Mouse (Mus musculus) central nervous system, embryonic 14 days (tissue): ENCODE measurements around the gene Dnase2a. TPM values are rescaled to one million over a fixed set of nuclear protein-coding genes. Genes with fewer than 3 reads are reported as not detected.

Experiments
- polyA plus RNA-seq: library from polyadenylated mRNA; depleted of rRNA; stranded (reverse); fragments of >200 nt; gene quantifications from 2 replicates; pipeline ENCODE4 v1.2.3, GENCODE M21; 2012; rRNA removed

The Dnase2a gene
- 6.6 and 7.6 TPM in 2 replicates for polyA plus RNA-seq

GRCm38 (mm10) chr8:84908421-84909161 is at the start of gene Dnase2a:
TSS of gene Dnase2a (plus strand) at chr8:84908560.

DNA sequence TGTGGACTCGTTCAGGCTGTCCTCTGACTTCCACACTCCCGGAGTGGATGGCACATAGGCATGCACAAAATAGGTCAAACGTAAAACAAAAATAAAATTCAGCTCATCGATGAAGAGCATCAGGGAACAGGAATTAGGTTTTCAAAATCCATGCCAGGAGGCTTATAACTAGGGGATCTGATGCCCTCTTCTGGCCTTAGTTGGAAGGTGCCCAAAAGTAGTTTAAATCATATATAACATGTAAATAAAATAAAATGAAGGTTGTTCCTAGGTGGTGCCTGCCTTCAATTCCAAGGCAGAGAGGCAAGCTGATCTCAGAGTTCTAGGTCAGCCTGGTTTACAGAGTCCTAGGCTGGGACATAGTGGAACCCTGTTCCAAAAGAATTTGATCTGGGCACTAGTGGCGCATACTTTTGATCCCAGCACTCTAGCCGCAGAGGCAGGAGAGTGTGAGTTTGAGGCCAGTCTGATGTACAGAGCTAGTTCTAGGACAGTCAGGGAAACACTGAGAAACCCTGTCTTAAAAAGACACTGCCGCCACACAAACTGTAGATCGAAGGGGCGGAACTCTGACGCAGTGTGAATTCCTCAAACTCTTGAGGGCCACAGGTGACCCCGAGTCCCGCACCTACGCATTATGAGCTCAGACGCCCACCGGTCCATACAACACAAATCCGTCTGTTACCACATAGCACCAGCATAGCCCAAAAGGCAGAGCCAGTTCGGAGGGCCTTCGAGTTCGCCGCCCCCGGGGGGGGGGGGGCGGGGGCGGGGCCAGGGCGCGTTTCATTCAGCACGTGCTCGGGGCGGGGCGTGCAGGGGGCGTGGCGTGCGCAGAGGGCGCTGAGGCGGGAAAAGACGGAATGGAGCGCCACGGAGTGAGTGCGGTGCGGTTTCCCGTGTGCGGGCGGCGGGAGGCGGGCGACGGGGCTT is 36.7 kb upstream of the Dnase2a start, which contains the start of gene Syce2:
Syce2 (plus strand) TSS at position 736 of the 933 bp plus-strand sequence.

DNA sequence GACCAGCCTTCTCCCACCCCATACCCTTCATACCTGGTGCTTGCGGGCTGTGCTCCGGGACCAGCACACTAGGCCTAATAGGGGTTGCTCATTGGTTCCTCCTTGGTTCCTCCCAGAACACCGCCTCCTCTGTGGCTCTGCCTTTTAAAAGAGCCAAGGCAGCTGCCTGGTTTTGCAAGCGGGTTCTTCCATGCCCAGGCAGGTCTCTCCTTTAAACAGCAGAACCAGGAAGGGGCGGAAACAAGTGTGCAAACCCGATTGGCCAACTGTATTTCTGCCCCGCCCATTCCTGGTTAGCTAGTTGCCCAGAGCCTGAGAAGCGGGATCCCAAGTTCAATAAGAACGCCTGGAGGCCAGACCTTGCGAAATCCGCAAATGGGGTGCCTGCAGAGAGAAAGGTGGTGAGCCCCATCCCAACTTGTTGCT is 14.6 kb upstream of the Dnase2a start, which contains the start of gene Gcdh:
Gcdh (minus strand) TSS at position 213 of the 426 bp plus-strand sequence.

DNA sequence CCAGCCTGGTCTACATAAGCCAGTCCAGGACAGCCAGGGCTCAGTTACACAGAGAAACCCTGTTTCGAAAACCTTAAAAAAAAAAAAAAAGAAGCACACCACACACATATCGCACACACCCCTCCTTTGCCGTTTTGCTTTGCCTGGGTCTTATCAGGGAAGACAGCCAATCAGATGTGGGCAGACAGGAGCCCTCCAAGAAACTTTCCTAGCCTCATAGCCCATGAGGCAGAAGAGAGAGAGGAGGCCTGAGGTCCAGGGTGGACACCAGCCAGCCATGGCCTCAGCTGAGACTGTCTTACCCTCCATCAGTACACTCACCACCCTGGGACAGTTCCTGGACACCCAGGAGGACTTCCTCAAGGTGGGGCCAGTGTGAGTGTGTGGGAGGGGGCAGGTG is 6.6 kb upstream of the Dnase2a start, which contains the start of gene Klf1:
Klf1 (plus strand) TSS at position 177 of the 400 bp plus-strand sequence.

GRCm38 (mm10) chr8:84936962-84937546 is 28.7 kb downstream of the Dnase2a start, which contains the start of gene Mast1:
TSS of gene Mast1 (minus strand) at chr8:84937359.

GRCm38 (mm10) chr8:84946528-84947240 is 38.3 kb downstream of the Dnase2a start, which contains the start of gene Rtbdn:
TSS of gene Rtbdn (plus strand) at chr8:84946991.

DNA sequence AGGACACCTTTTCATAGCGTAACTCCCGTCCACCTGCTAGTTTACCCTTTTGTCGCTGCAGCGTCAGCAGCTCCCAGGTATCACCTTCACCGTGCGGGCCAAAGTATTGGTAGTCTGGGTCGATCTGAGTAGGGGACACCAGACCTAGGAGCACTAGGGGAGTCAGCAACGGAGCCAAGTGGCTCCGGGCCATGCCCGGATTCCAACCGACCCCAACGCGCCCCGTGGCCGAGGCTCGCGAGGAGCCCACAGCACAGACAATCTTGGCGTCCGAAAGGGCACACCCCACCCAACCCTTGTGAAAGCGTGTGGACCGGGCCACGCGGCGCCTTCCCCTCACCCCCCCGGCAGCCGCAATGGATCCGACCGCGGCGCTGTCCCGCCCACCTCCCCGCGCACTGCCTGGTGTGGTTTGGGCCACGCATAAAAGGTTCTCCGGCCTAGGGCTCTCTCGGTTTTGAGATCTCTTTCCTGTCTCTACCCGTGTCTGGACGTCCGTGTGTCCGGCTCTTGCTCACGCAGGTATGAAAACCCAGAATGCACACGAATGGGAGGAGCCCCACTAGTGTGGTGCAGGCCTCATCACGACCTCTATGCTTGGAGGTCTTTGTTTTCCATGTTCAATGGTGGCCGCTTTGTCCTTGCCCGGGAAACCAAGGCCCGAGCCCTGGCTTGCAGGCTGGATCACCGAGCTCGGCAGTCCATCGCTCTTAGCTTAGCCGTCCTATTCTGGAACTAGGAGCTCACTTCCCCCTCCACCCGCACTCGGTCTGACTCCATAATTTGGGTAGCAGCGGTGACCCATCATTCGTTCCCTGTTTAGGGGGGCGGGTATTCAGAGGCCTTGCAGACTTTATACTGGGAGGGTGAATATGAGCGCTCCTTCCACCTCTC is 61.1 kb downstream of the Dnase2a start, which contains the start of the genes Gm49661, Prdx2 and Rnaseh2a:
Gm49661 (minus strand) TSS at position 193 of the 894 bp plus-strand sequence.
Prdx2 (plus strand) TSS at position 347 of the 894 bp plus-strand sequence.
Rnaseh2a (minus strand) TSS at position 527 of the 894 bp plus-strand sequence.

Other genes starting within 250 kb of the Dnase2a start
- 11.9 and 13.2 TPM in 2 replicates for gene Ier2, start 245.7 kb upstream of the Dnase2a start, polyA plus RNA-seq
- gene Trmt1, start 222.3 kb upstream of the Dnase2a start, polyA plus RNA-seq: 125 and 128 TPM in 2 replicates
- gene Nacc1, start 220.7 kb upstream of the Dnase2a start, polyA plus RNA-seq: 69.1 and 73.5 TPM in 2 replicates
- gene Lyl1, start 207.1 kb upstream of the Dnase2a start, polyA plus RNA-seq: 4.1 and 5.3 TPM in 2 replicates
- gene G430095P16Rik, start 185.6 kb upstream of the Dnase2a start, polyA plus RNA-seq: 1.8 TPM in 2 replicates
- gene Nfix, start 108.2 kb upstream of the Dnase2a start, polyA plus RNA-seq: 53.5 and 59.2 TPM in 2 replicates
- gene Dand5, start 85.7 kb upstream of the Dnase2a start, polyA plus RNA-seq: 8.7 and 9.3 TPM in 2 replicates
- gene Gadd45gip1, start 77.0 kb upstream of the Dnase2a start, polyA plus RNA-seq: 37.6 and 41.9 TPM in 2 replicates
- gene Rad23a, start 67.9 kb upstream of the Dnase2a start, polyA plus RNA-seq: 66.8 and 71.5 TPM in 2 replicates
- gene Calr, start 61.6 kb upstream of the Dnase2a start, polyA plus RNA-seq: 455 and 581 TPM in 2 replicates
- gene Farsa, start 51.6 kb upstream of the Dnase2a start, polyA plus RNA-seq: 123 and 124 TPM in 2 replicates
- gene Syce2, start 36.4 kb upstream of the Dnase2a start, polyA plus RNA-seq: 26.9 and 31.5 TPM in 2 replicates
- 57.8 and 58.3 TPM in 2 replicates for gene Gcdh, start 14.6 kb upstream of the Dnase2a start, polyA plus RNA-seq
- 0.66 and 0.96 TPM in 2 replicates for gene Klf1, start 6.6 kb upstream of the Dnase2a start, polyA plus RNA-seq
- 104 and 112 TPM in 2 replicates for gene Mast1, start 28.8 kb downstream of the Dnase2a start, polyA plus RNA-seq
- gene Rtbdn, start 38.4 kb downstream of the Dnase2a start, polyA plus RNA-seq: 6.7 TPM in 2 replicates
- 0.32 TPM in 1 of 2 replicates, not detected in the other for gene Gm49661, start 60.9 kb downstream of the Dnase2a start, polyA plus RNA-seq
- gene Prdx2, start 61.0 kb downstream of the Dnase2a start, polyA plus RNA-seq: 811 and 935 TPM in 2 replicates
- 58.0 and 61.0 TPM in 2 replicates for gene Rnaseh2a, start 61.2 kb downstream of the Dnase2a start, polyA plus RNA-seq
- gene Junb, start 70.2 kb downstream of the Dnase2a start, polyA plus RNA-seq: 7.7 and 9.6 TPM in 2 replicates
- gene Hook2, start 82.0 kb downstream of the Dnase2a start, polyA plus RNA-seq: 27.3 and 30.0 TPM in 2 replicates
- 0.06 TPM in 2 replicates for gene Best2, start 106.0 kb downstream of the Dnase2a start, polyA plus RNA-seq
- 218 and 232 TPM in 2 replicates for gene Asna1, start 116.7 kb downstream of the Dnase2a start, polyA plus RNA-seq
- gene Trir, start 118.3 kb downstream of the Dnase2a start, polyA plus RNA-seq: 208 and 219 TPM in 2 replicates
- gene Tnpo2, start 128.4 kb downstream of the Dnase2a start, polyA plus RNA-seq: 104 and 108 TPM in 2 replicates
- 84.0 and 96.1 TPM in 2 replicates for gene Fbxw9, start 151.5 kb downstream of the Dnase2a start, polyA plus RNA-seq
- 0.70 and 0.73 TPM in 2 replicates for gene Gm5741, start 159.4 kb downstream of the Dnase2a start, polyA plus RNA-seq
- gene Dhps, start 163.2 kb downstream of the Dnase2a start, polyA plus RNA-seq: 71.7 and 73.4 TPM in 2 replicates
- 105 and 110 TPM in 2 replicates for gene Wdr83os, start 172.2 kb downstream of the Dnase2a start, polyA plus RNA-seq
- 84.9 and 89.1 TPM in 2 replicates for gene Wdr83, start 172.7 kb downstream of the Dnase2a start, polyA plus RNA-seq
- gene Man2b1, start 174.7 kb downstream of the Dnase2a start, polyA plus RNA-seq: 20.3 and 26.4 TPM in 2 replicates
- 2.5 and 3.0 TPM in 2 replicates for gene Zfp791, start 214.5 kb downstream of the Dnase2a start, polyA plus RNA-seq
- gene Cks1brt, start 243.4 kb downstream of the Dnase2a start, polyA plus RNA-seq: not detected in 2 replicates